In genomic region chrX:156913363-156913762, GRCm38 (mm10) we compare ENCODE assay signal across 12 mouse cellular contexts.
A peak's percentile ranks its signal among the peaks of the same experiment; 100 is the strongest.
DNase-seq lines count a peak whose midpoint lies in the region; ATAC-seq and TF ChIP-seq lines count a peak whose summit lies in the region.
"Had no signal": no experiment of that assay in that cellular context is flagged by ENCODE, and none has a peak within 500 bp of the region (broad histone marks: within the 10 kb centered on the region; RNA-seq: fewer than 3 reads in every experiment).

No protein-coding gene starts in this region.

- no peaks in the 10 kb centered on the region for H3K36me3 ChIP-seq in intestine, postnatal 0 days (ENCODE audit: control insufficient read depth, insufficient read depth)
- H3K36me3 ChIP-seq in intestine, embryonic 16.5 days (ENCODE audit: control insufficient read depth, insufficient read depth, low read length): no peaks in the 10 kb centered on the region
- no peaks in the 10 kb centered on the region for H3K36me3 ChIP-seq in midbrain, embryonic 14.5 days (ENCODE audit: control insufficient read depth, insufficient read depth, low read length)
- no peaks in the 10 kb centered on the region for H3K36me3 ChIP-seq in midbrain, embryonic 15.5 days (replicated peaks)
- H3K36me3 ChIP-seq: heart, embryonic 10.5 days; midbrain, embryonic 10.5 days had no signal

- H3K27ac ChIP-seq in intestine, postnatal 0 days (ENCODE audit: low read depth, low read length): no peak overlapping the region
- H3K27ac ChIP-seq in intestine, embryonic 16.5 days (ENCODE audit: low read length): no peak overlapping the region
- H3K27ac ChIP-seq in midbrain, embryonic 14.5 days (replicated peaks; ENCODE audit: low read depth, low read length): no peak overlapping the region
- no peak overlapping the region for H3K27ac ChIP-seq in midbrain, embryonic 15.5 days
- H3K27ac ChIP-seq: heart, embryonic 10.5 days; midbrain, embryonic 10.5 days had no signal

- no peak overlapping the region for H3K9ac ChIP-seq in intestine, postnatal 0 days (ENCODE audit: low read depth, low read length)
- H3K9ac ChIP-seq in intestine, embryonic 16.5 days (ENCODE audit: low read depth, low read length): no peak overlapping the region
- no peak overlapping the region for H3K9ac ChIP-seq in midbrain, embryonic 14.5 days (replicated peaks; ENCODE audit: low read length)
- no peak overlapping the region for H3K9ac ChIP-seq in midbrain, embryonic 15.5 days

- H3K4me3 ChIP-seq in intestine, postnatal 0 days (ENCODE audit: low read depth, low read length): no peak overlapping the region
- no peak overlapping the region for H3K4me3 ChIP-seq in intestine, embryonic 16.5 days (ENCODE audit: low read length)
- H3K4me3 ChIP-seq in midbrain, embryonic 14.5 days (replicated peaks; ENCODE audit: low read depth, low read length): no peak overlapping the region
- H3K4me3 ChIP-seq in midbrain, embryonic 15.5 days: no peak overlapping the region
- H3K4me3 ChIP-seq: heart, embryonic 10.5 days; midbrain, embryonic 10.5 days had no signal

- TF ChIP-seq CTCF in intestine, postnatal 0 days (IDR thresholded peaks at IDR 0.05; ENCODE audit: low read depth): peak; percentile 35

- H3K27me3 ChIP-seq in intestine, postnatal 0 days (replicated peaks; ENCODE audit: control insufficient read depth, insufficient read depth, low read length): no peaks in the 10 kb centered on the region
- H3K27me3 ChIP-seq in intestine, embryonic 16.5 days (replicated peaks; ENCODE audit: control insufficient read depth, insufficient read depth, low read length): no peaks in the 10 kb centered on the region
- H3K27me3 ChIP-seq in midbrain, embryonic 14.5 days (ENCODE audit: control insufficient read depth, insufficient read depth, low read length): no peaks in the 10 kb centered on the region
- H3K27me3 ChIP-seq in midbrain, embryonic 15.5 days (replicated peaks): no peaks in the 10 kb centered on the region

- no peaks in the 10 kb centered on the region for H3K9me3 ChIP-seq in intestine, postnatal 0 days (ENCODE audit: control insufficient read depth)
- H3K9me3 ChIP-seq in intestine, embryonic 16.5 days (ENCODE audit: control insufficient read depth, low read length): no peaks in the 10 kb centered on the region
- H3K9me3 ChIP-seq in midbrain, embryonic 14.5 days (ENCODE audit: control insufficient read depth, low read length): no peaks in the 10 kb centered on the region
- H3K9me3 ChIP-seq in midbrain, embryonic 15.5 days: no peaks in the 10 kb centered on the region
- H3K9me3 ChIP-seq: heart, embryonic 10.5 days; midbrain, embryonic 10.5 days had no signal

- peak; percentile 2 for DNase-seq in cerebellum, adult 8-10 months
- DNase-seq in cerebellum, adult 11-12 months: no peak
- peak; percentile 11 for DNase-seq in midbrain, embryonic 14.5 days
- no peak for DNase-seq in thymus, postnatal 10 days (ENCODE audit: low spot score in 2 of 2)
- DNase-seq: thymus, adult 2 months had no signal

- ATAC-seq in intestine, postnatal 0 days: no peak
- ATAC-seq in intestine, embryonic 16.5 days: no peak
- no peak for ATAC-seq in midbrain, embryonic 14.5 days (ENCODE audit: low FRiP score, low TSS enrichment)
- no peak for ATAC-seq in midbrain, embryonic 15.5 days (replicated peaks)
- ATAC-seq in erythroblast, adult 5-6 weeks (replicated peaks; ENCODE audit: low FRiP score, poor library complexity, severe bottlenecking): no peak
- ATAC-seq: hindbrain, embryonic 16.5 days had no signal

- WGBS in intestine, postnatal 0 days: 67% methylated on average over 1 of the region's 1 CpGs
- 63% methylated on average over 1 of the region's 1 CpGs for WGBS in intestine, embryonic 16.5 days
- 89% methylated on average over 1 of the region's 1 CpGs for WGBS in midbrain, embryonic 14.5 days
- 87% methylated on average over 1 of the region's 1 CpGs for whole genome bisulfite sequencing in midbrain, embryonic 15.5 days

- H3K4me2 ChIP-seq in intestine, postnatal 0 days (replicated peaks; ENCODE audit: low read depth): no peak overlapping the region
- H3K4me2 ChIP-seq in intestine, embryonic 16.5 days (ENCODE audit: low read depth, low read length): no peak overlapping the region
- H3K4me2 ChIP-seq in midbrain, embryonic 14.5 days (ENCODE audit: low read length): no peak overlapping the region
- H3K4me2 ChIP-seq in midbrain, embryonic 15.5 days: no peak overlapping the region

- H3K4me1 ChIP-seq in intestine, postnatal 0 days (replicated peaks; ENCODE audit: control insufficient read depth, insufficient read depth, low read length): no peaks in the 10 kb centered on the region
- H3K4me1 ChIP-seq in intestine, embryonic 16.5 days (ENCODE audit: control insufficient read depth, insufficient read depth, low read length): no peaks in the 10 kb centered on the region
- H3K4me1 ChIP-seq in midbrain, embryonic 14.5 days (ENCODE audit: control insufficient read depth, insufficient read depth, low read length): no peaks in the 10 kb centered on the region
- H3K4me1 ChIP-seq in midbrain, embryonic 15.5 days: no peaks in the 10 kb centered on the region
- H3K4me1 ChIP-seq: heart, embryonic 10.5 days; midbrain, embryonic 10.5 days had no signal

Comparison
In these comparisons a context has a peak if more than half of its experiments do, and no peak if none do; other contexts are left out.
1. DNase-seq: peak in cerebellum, adult 8-10 months (single experiment) and midbrain, embryonic 14.5 days (single experiment); none in cerebellum, adult 11-12 months (single experiment) and thymus, postnatal 10 days (0 of 2).